ENCODE assay signal across 29 mouse cellular contexts in genomic region chr10:108339872-108340271, GRCm38 (mm10). TPM values are rescaled to one million over a fixed set of nuclear protein-coding genes. Genes with fewer than 3 reads are reported as not detected.
"Had no signal": no experiment of that assay in that cellular context is flagged by ENCODE, and none has a peak within 500 bp of the region (broad histone marks: within the 10 kb centered on the region; RNA-seq: fewer than 3 reads in every experiment).

No protein-coding gene starts in this region.

- H3K9ac ChIP-seq: embryonic facial prominence, embryonic 12.5 days; embryonic facial prominence, embryonic 13.5 days; embryonic facial prominence, embryonic 15.5 days; forebrain, embryonic 12.5 days; forebrain, embryonic 13.5 days; forebrain, postnatal 0 days had no signal

- H3K4me2 ChIP-seq: embryonic facial prominence, embryonic 12.5 days; embryonic facial prominence, embryonic 13.5 days; embryonic facial prominence, embryonic 15.5 days; forebrain, embryonic 12.5 days; forebrain, embryonic 13.5 days had no signal

- H3K27ac ChIP-seq: embryonic facial prominence, embryonic 10.5 days; embryonic facial prominence, embryonic 12.5 days; embryonic facial prominence, embryonic 13.5 days; embryonic facial prominence, embryonic 15.5 days; forebrain, embryonic 12.5 days; forebrain, embryonic 13.5 days; gastrocnemius, adult 2 months; heart, adult 2 months; heart, embryonic 10.5 days had no signal

- ATAC-seq: forebrain, embryonic 13.5 days; forebrain, embryonic 14.5 days; forebrain, embryonic 16.5 days; forebrain, postnatal 0 days had no signal

- H3K9me3 ChIP-seq: embryonic facial prominence, embryonic 10.5 days; embryonic facial prominence, embryonic 12.5 days; embryonic facial prominence, embryonic 13.5 days; embryonic facial prominence, embryonic 15.5 days; forebrain, embryonic 10.5 days; forebrain, embryonic 12.5 days; forebrain, embryonic 13.5 days; heart, embryonic 10.5 days had no signal

- DNase-seq: cerebellum, adult 9-10 months; cerebellum, adult 9-11 months; cerebellum, postnatal 10 days; cerebellum, postnatal 14 days; cerebellum, postnatal 25 days; cerebellum, postnatal 36 days; embryo, embryonic 11 days; forebrain, postnatal 0 days; gastrocnemius, adult 2 months; gastrocnemius, postnatal 10 days; gastrocnemius, postnatal 14 days; gastrocnemius, postnatal 25 days; gastrocnemius, postnatal 36 days; heart, adult 11 months; heart, adult 18-20 months; heart, adult 2 months had no signal

- H3K36me3 ChIP-seq: embryonic facial prominence, embryonic 12.5 days; embryonic facial prominence, embryonic 13.5 days; embryonic facial prominence, embryonic 15.5 days had no signal

- H3K4me3 ChIP-seq: embryonic facial prominence, embryonic 10.5 days; embryonic facial prominence, embryonic 12.5 days; embryonic facial prominence, embryonic 13.5 days; embryonic facial prominence, embryonic 15.5 days; erythroblast, embryonic 14.5 days; forebrain, embryonic 10.5 days; forebrain, embryonic 12.5 days; forebrain, embryonic 13.5 days; gastrocnemius, adult 2 months; heart, adult 2 months; heart, embryonic 10.5 days had no signal

- H3K4me1 ChIP-seq: embryonic facial prominence, embryonic 10.5 days; embryonic facial prominence, embryonic 12.5 days; embryonic facial prominence, embryonic 13.5 days; embryonic facial prominence, embryonic 15.5 days; heart, embryonic 10.5 days had no signal

- H3K27me3 ChIP-seq: embryonic facial prominence, embryonic 12.5 days; embryonic facial prominence, embryonic 13.5 days; embryonic facial prominence, embryonic 15.5 days; forebrain, embryonic 12.5 days; forebrain, embryonic 13.5 days had no signal

RNA-seq across cellular contexts. Expression of gene Pawr, which starts 8.0 kb away (rescaled TPM):
- total RNA-seq: common myeloid progenitor, adult 5-6 weeks; granulocyte monocyte progenitor cell, adult 5-6 weeks had no signal
